Mouse (Mus musculus) thymus, adult 2 months (tissue): ENCODE results near the gene Slc20a1. TPM values are rescaled to one million over a fixed set of nuclear protein-coding genes. Genes with fewer than 3 reads are reported as not detected.

Experiments
- DNase-seq: peaks from one replicate; pipeline ENCODE4 v3.0.0; 2021
- H3K27ac ChIP-seq: fragments of 200-500 bp; 2 replicates; pipeline ENCODE4 v1.5.1; 2012; ENCODE audit warnings: low read length, control low read depth; ENCODE audit not compliant: control insufficient read depth, insufficient read depth
- H3K27me3 ChIP-seq: fragments of 200-500 bp; 2 replicates; pipeline ENCODE4 v1.6.1; 2012; ENCODE audit warnings: mild to moderate bottlenecking, low read length, moderate library complexity, mixed read lengths; ENCODE audit not compliant: control insufficient read depth, insufficient read depth
- H3K36me3 ChIP-seq: fragments of 200-500 bp; 2 replicates; pipeline ENCODE4 v1.6.1; 2012; ENCODE audit warnings: mild to moderate bottlenecking, low read length, moderate library complexity; ENCODE audit not compliant: control insufficient read depth, insufficient read depth
- H3K4me1 ChIP-seq: fragments of 200-500 bp; replicated peaks from 2 replicates; pipeline ENCODE4 v1.6.1; 2012; ENCODE audit warnings: low read length; ENCODE audit not compliant: control insufficient read depth, insufficient read depth
- H3K4me3 ChIP-seq: fragments of 200-500 bp; 2 replicates; pipeline ENCODE4 v1.5.1; 2012; ENCODE audit warnings: mild to moderate bottlenecking, low read length, control low read depth, moderate library complexity; ENCODE audit not compliant: control insufficient read depth, insufficient read depth
- CTCF ChIP-seq: fragments of 200-500 bp; IDR thresholded peaks from 2 replicates; pipeline ENCODE4 v1.5.1; 2012; ENCODE audit warnings: mild to moderate bottlenecking, control low read depth, low read length, moderate library complexity, borderline replicate concordance; ENCODE audit not compliant: control insufficient read depth, poor library complexity, insufficient read depth; ENCODE audit errors: extremely low read depth
- POLR2A ChIP-seq: fragments of 200-500 bp; IDR thresholded peaks from 2 replicates; pipeline ENCODE4 v1.6.1; 2012; ENCODE audit warnings: mild to moderate bottlenecking, low read length, control low read depth, moderate library complexity; ENCODE audit not compliant: control insufficient read depth, poor library complexity, insufficient read depth; ENCODE audit errors: extremely low read depth
- WGBS: fragments of 180-500 bp; shearing (Covaris S2); methylation state at CpG from one replicate; pipeline ENCODE4 v1.1.7; 2018; 5-methylcytosine and 5-hydroxymethylcytosine counted together
- polyA plus RNA-seq: library from polyadenylated mRNA; depleted of rRNA; stranded (reverse); fragments of >200 nt; gene quantifications from 2 replicates; pipeline ENCODE4 v1.2.3, GENCODE M21; 2012

Slc20a1 gene
- polyA plus RNA-seq, 1 experiment: 77.3 TPM

GRCm38 (mm10) chr2:129243005-129243404, 44.4 kb downstream of the Slc20a1 start:
- H3K27me3 ChIP-seq: no peaks in the 10 kb centered on the region
- 92% methylated on average over 4 of the region's 4 CpGs for WGBS
- TF ChIP-seq POLR2A (no peak), CTCF (no peak)
- no peak overlapping the region for H3K27ac ChIP-seq
- H3K4me3 ChIP-seq: no peak overlapping the region
- no peak for DNase-seq
- H3K4me1 ChIP-seq: peaks cover 3% of the 10 kb centered on the region
- no peaks in the 10 kb centered on the region for H3K36me3 ChIP-seq

- DNase-seq: peak; percentile 35
- Histone ChIP-seq H3K4me1 (peaks cover 3% of the 10 kb centered on the region), H3K36me3 (no peaks in the 10 kb centered on the region), H3K27me3 (no peaks in the 10 kb centered on the region), H3K4me3 (no peak overlapping the region), H3K27ac (peak overlapping the region; percentile 3; the same call in 1 of the 2 replicates)
- WGBS: 29% methylated on average over 9 of the region's 9 CpGs
- TF ChIP-seq POLR2A (no peak), CTCF (no peak)
Observed at GRCm38 (mm10) chr2:129243786-129244185, 45.2 kb downstream of the Slc20a1 start.

- no peak for TF ChIP-seq POLR2A
- no peak for TF ChIP-seq CTCF
- Histone ChIP-seq H3K4me1 (peaks cover 5% of the 10 kb centered on the region), H3K4me3 (no peak overlapping the region), H3K27me3 (no peaks in the 10 kb centered on the region), H3K36me3 (no peaks in the 10 kb centered on the region), H3K27ac (no peak overlapping the region)
- WGBS: 93% methylated on average over 20 of the region's 20 CpGs
- DNase-seq: no peak
Observed at GRCm38 (mm10) chr2:129244446-129245120, 46.0 kb downstream of the Slc20a1 start.

- Histone ChIP-seq H3K4me3 (no peak overlapping the region), H3K36me3 (no peaks in the 10 kb centered on the region), H3K4me1 (peaks cover 5% of the 10 kb centered on the region), H3K27ac (no peak overlapping the region), H3K27me3 (no peaks in the 10 kb centered on the region)
- TF ChIP-seq POLR2A: no peak
- no peak for TF ChIP-seq CTCF
- DNase-seq: no peak
- 89% methylated on average over 5 of the region's 5 CpGs for WGBS
Observed at GRCm38 (mm10) chr2:129245618-129246017, 47.1 kb downstream of the Slc20a1 start.

GRCm38 (mm10) chr2:129246436-129246835, 47.9 kb downstream of the Slc20a1 start:
- Histone ChIP-seq H3K27ac (no peak overlapping the region), H3K4me1 (peaks cover 5% of the 10 kb centered on the region), H3K4me3 (no peak overlapping the region), H3K27me3 (no peaks in the 10 kb centered on the region), H3K36me3 (no peaks in the 10 kb centered on the region)
- TF ChIP-seq POLR2A (no peak), CTCF (no peak)
- WGBS: 93% methylated on average over 7 of the region's 7 CpGs
- DNase-seq: no peak

GRCm38 (mm10) chr2:129246924-129247323, 48.4 kb downstream of the Slc20a1 start:
- DNase-seq: no peak
- Histone ChIP-seq H3K27ac (no peak overlapping the region), H3K4me3 (no peak overlapping the region), H3K36me3 (no peaks in the 10 kb centered on the region), H3K27me3 (no peaks in the 10 kb centered on the region), H3K4me1 (peaks cover 5% of the 10 kb centered on the region)
- TF ChIP-seq CTCF (no peak), POLR2A (no peak)
- 96% methylated on average over 12 of the region's 12 CpGs for WGBS
